ENCODE assay signal across 31 mouse cellular contexts in the genomic region with DNA sequence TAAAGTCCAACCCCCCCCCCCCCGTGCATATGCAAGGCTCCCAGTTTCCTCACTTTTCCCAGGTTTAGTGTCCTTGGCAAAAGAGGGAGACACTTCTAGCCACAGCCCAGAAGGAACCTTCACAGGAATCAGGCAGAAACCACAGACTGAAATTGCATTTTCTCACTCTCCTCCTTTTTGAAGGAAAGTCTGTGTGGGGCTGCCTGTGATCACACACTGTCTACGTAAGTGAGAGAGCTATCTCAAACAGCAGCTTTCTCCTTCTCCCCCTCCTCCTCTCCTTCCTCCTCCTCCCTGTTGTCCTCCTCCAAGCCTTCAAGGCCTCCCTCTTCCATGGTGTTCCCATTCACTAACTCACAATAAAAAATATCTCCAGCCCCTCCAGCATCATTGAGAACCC.
A peak's percentile ranks its signal among the peaks of the same experiment; 100 is the strongest.
DNase-seq lines count a peak whose midpoint lies in the region; ATAC-seq lines count a peak whose summit lies in the region.
"Had no signal": no experiment of that assay in that cellular context is flagged by ENCODE, and none has a peak within 500 bp of the region (broad histone marks: within the 10 kb centered on the region; RNA-seq: fewer than 3 reads in every experiment).

No protein-coding gene starts in this region.

- H3K9ac ChIP-seq in hindbrain, embryonic 15.5 days = no peak overlapping the region
- H3K9ac ChIP-seq in midbrain, embryonic 15.5 days = no peak overlapping the region
- no peak overlapping the region for H3K9ac ChIP-seq in intestine, embryonic 15.5 days
- H3K9ac ChIP-seq: embryonic facial prominence, embryonic 13.5 days; forebrain, embryonic 12.5 days; forebrain, embryonic 15.5 days; heart, embryonic 13.5 days had no signal

- no peak for DNase-seq in frontal cortex, postnatal 14 days (ENCODE audit: low spot score in 2 of 2)
- no peak for DNase-seq in hindbrain, embryonic 10.5 days (ENCODE audit: low spot score)
- no peak for DNase-seq in midbrain, embryonic 10.5 days (ENCODE audit: low spot score)
- DNase-seq in brain, adult 2 months (ENCODE audit: low read depth, low spot score) = peak; percentile 65
- DNase-seq: adrenal gland, postnatal 10 days; adrenal gland, postnatal 36 days; cerebellum, adult 11 months; cerebellum, adult 2 months; cerebellum, adult 9-11 months; cerebellum, postnatal 25 days; embryo, embryonic 11 days; gastrocnemius, postnatal 10 days; gastrocnemius, postnatal 36 days; heart, adult 2 months; heart, postnatal 14 days; heart, postnatal 4 days had no signal

- no peak overlapping the region for H3K4me2 ChIP-seq in hindbrain, embryonic 15.5 days
- no peak overlapping the region for H3K4me2 ChIP-seq in midbrain, embryonic 15.5 days
- H3K4me2 ChIP-seq in intestine, embryonic 15.5 days (replicated peaks) = no peak overlapping the region
- H3K4me2 ChIP-seq: embryonic facial prominence, embryonic 13.5 days; forebrain, embryonic 12.5 days; forebrain, embryonic 15.5 days; heart, embryonic 13.5 days had no signal

- no peak overlapping the region for H3K4me3 ChIP-seq in hindbrain, embryonic 15.5 days
- no peak overlapping the region for H3K4me3 ChIP-seq in hindbrain, embryonic 10.5 days
- no peak overlapping the region for H3K4me3 ChIP-seq in midbrain, embryonic 15.5 days
- H3K4me3 ChIP-seq in midbrain, embryonic 10.5 days = no peak overlapping the region
- H3K4me3 ChIP-seq in intestine, embryonic 15.5 days (replicated peaks) = no peak overlapping the region
- H3K4me3 ChIP-seq: embryonic facial prominence, embryonic 10.5 days; embryonic facial prominence, embryonic 13.5 days; erythroblast, embryonic 14.5 days; forebrain, embryonic 12.5 days; forebrain, embryonic 15.5 days; heart, adult 2 months; heart, embryonic 10.5 days; heart, embryonic 13.5 days had no signal

- H3K9me3 ChIP-seq in hindbrain, embryonic 15.5 days = 0 out of 2 replicates have a peak, but pooled peaks cover 5% of the 10 kb centered on the region
- no peaks in the 10 kb centered on the region for H3K9me3 ChIP-seq in hindbrain, embryonic 10.5 days
- no peaks in the 10 kb centered on the region for H3K9me3 ChIP-seq in midbrain, embryonic 15.5 days
- H3K9me3 ChIP-seq in midbrain, embryonic 10.5 days (replicated peaks) = no peaks in the 10 kb centered on the region
- no peaks in the 10 kb centered on the region for H3K9me3 ChIP-seq in intestine, embryonic 15.5 days
- H3K9me3 ChIP-seq: embryonic facial prominence, embryonic 10.5 days; embryonic facial prominence, embryonic 13.5 days; forebrain, embryonic 12.5 days; forebrain, embryonic 15.5 days; heart, embryonic 10.5 days; heart, embryonic 13.5 days had no signal

- H3K27me3 ChIP-seq in hindbrain, embryonic 15.5 days = no peaks in the 10 kb centered on the region
- H3K27me3 ChIP-seq in hindbrain, embryonic 10.5 days (ENCODE audit: insufficient read depth, poor library complexity, severe bottlenecking) = no peaks in the 10 kb centered on the region
- H3K27me3 ChIP-seq in midbrain, embryonic 15.5 days (replicated peaks) = no peaks in the 10 kb centered on the region
- H3K27me3 ChIP-seq in midbrain, embryonic 10.5 days (ENCODE audit: low read depth, poor library complexity, severe bottlenecking) = no peaks in the 10 kb centered on the region
- no peaks in the 10 kb centered on the region for H3K27me3 ChIP-seq in intestine, embryonic 15.5 days (replicated peaks)
- H3K27me3 ChIP-seq: embryonic facial prominence, embryonic 13.5 days; forebrain, embryonic 12.5 days; forebrain, embryonic 15.5 days had no signal

- peak; percentile 80 for ATAC-seq in frontal cortex, adult (ENCODE audit: low TSS enrichment)
- ATAC-seq in hindbrain, embryonic 15.5 days (ENCODE audit: low FRiP score, low read depth) = no peak
- ATAC-seq in midbrain, embryonic 15.5 days (replicated peaks) = no peak
- no peak for ATAC-seq in intestine, embryonic 15.5 days
- ATAC-seq: activated CD4-positive, CD25-positive, alpha-beta regulatory T cell, adult 4 months; forebrain, embryonic 15.5 days; inflammation-experienced regulatory T-cells, adult 6 months; intestine, postnatal 0 days had no signal

- H3K27ac ChIP-seq in hindbrain, embryonic 15.5 days (replicated peaks) = 0 out of 2 replicates have a peak overlapping the region, but pooled peaks have one; percentile 29
- no peak overlapping the region for H3K27ac ChIP-seq in hindbrain, embryonic 10.5 days
- 0 out of 2 replicates have a peak overlapping the region, but pooled peaks have one; percentile 34 for H3K27ac ChIP-seq in midbrain, embryonic 15.5 days
- H3K27ac ChIP-seq in midbrain, embryonic 10.5 days (replicated peaks) = no peak overlapping the region
- H3K27ac ChIP-seq in intestine, embryonic 15.5 days = no peak overlapping the region
- H3K27ac ChIP-seq: embryonic facial prominence, embryonic 10.5 days; embryonic facial prominence, embryonic 13.5 days; forebrain, embryonic 12.5 days; forebrain, embryonic 15.5 days; heart, adult 2 months; heart, embryonic 10.5 days; heart, embryonic 13.5 days; hindbrain, postnatal 0 days had no signal

- no peaks in the 10 kb centered on the region for H3K4me1 ChIP-seq in hindbrain, embryonic 15.5 days (replicated peaks)
- H3K4me1 ChIP-seq in hindbrain, embryonic 10.5 days (replicated peaks) = no peaks in the 10 kb centered on the region
- peaks cover 4% of the 10 kb centered on the region; the same call in 1 of the 2 replicates for H3K4me1 ChIP-seq in midbrain, embryonic 15.5 days
- no peaks in the 10 kb centered on the region for H3K4me1 ChIP-seq in midbrain, embryonic 10.5 days
- no peaks in the 10 kb centered on the region for H3K4me1 ChIP-seq in intestine, embryonic 15.5 days (replicated peaks)
- H3K4me1 ChIP-seq: embryonic facial prominence, embryonic 10.5 days; embryonic facial prominence, embryonic 13.5 days; forebrain, embryonic 12.5 days; forebrain, embryonic 15.5 days; heart, embryonic 10.5 days; heart, embryonic 13.5 days had no signal

- no peaks in the 10 kb centered on the region for H3K36me3 ChIP-seq in hindbrain, embryonic 15.5 days
- H3K36me3 ChIP-seq in hindbrain, embryonic 10.5 days = no peaks in the 10 kb centered on the region
- H3K36me3 ChIP-seq in midbrain, embryonic 15.5 days (replicated peaks) = no peaks in the 10 kb centered on the region
- no peaks in the 10 kb centered on the region for H3K36me3 ChIP-seq in midbrain, embryonic 10.5 days
- H3K36me3 ChIP-seq in intestine, embryonic 15.5 days = no peaks in the 10 kb centered on the region
- H3K36me3 ChIP-seq: embryonic facial prominence, embryonic 10.5 days; embryonic facial prominence, embryonic 13.5 days; forebrain, embryonic 12.5 days; forebrain, embryonic 15.5 days; heart, embryonic 10.5 days; heart, embryonic 13.5 days had no signal

- WGBS in hindbrain, embryonic 15.5 days = 84% methylated on average over 2 of the region's 2 CpGs
- 79% methylated on average over 2 of the region's 2 CpGs for WGBS in hindbrain, embryonic 10.5 days
- WGBS in midbrain, embryonic 15.5 days = 70% methylated on average over 2 of the region's 2 CpGs
- WGBS in midbrain, embryonic 10.5 days = 85% methylated on average over 2 of the region's 2 CpGs
- 77% methylated on average over 2 of the region's 2 CpGs for WGBS in intestine, embryonic 15.5 days

Comparison
In these comparisons a context has a peak if more than half of its experiments do, and no peak if none do; other contexts are left out.
1. H3K27ac ChIP-seq: peak in hindbrain, embryonic 15.5 days (single experiment) and midbrain, embryonic 15.5 days (single experiment); none in hindbrain, embryonic 10.5 days (single experiment), midbrain, embryonic 10.5 days (single experiment) and intestine, embryonic 15.5 days (single experiment).